Mouse (Mus musculus): ENCODE data around the gene Wwox. TPM values are rescaled to one million over a fixed set of nuclear protein-coding genes. Genes with fewer than 3 reads are reported as not detected.

The Wwox gene
- 14.3 to 16.7 TPM (median 16.0 TPM) in 4 replicates for total RNA-seq (2023; ENCODE audit: inconsistent age)

GRCm38 (mm10) chr8:114439334-114440204 is at the start of gene Wwox:
Wwox (plus strand) TSS chr8:114439655.

GRCm38 (mm10) chr8:114417786-114418185 is 21.7 kb upstream of the Wwox start, which contains the start of gene Clec3a:
Clec3a (plus strand) TSS chr8:114418086.

Other genes with a start within 250 kb of the Wwox start
- not detected in 4 replicates for gene Vat1l, start 234.0 kb upstream of the Wwox start, total RNA-seq (2023; ENCODE audit: inconsistent age)
- gene Clec3a, start 21.6 kb upstream of the Wwox start, total RNA-seq (2023; ENCODE audit: inconsistent age): not detected in 4 replicates

Measured in B cell, adult (primary cell).